Mouse (Mus musculus) cortical plate, adult 2 months (tissue): ENCODE data around the gene Oaz1. TPM values are rescaled to one million over a fixed set of nuclear protein-coding genes. Genes with fewer than 3 reads are reported as not detected.
A peak's percentile ranks its signal among the peaks of the same experiment; 100 is the strongest.
"Not testable (repeated sequence)": the region's sequence is repeated elsewhere in the genome, so short reads cannot be mapped to it uniquely, and the experiment has no call there.

Source experiments
- H3K27ac ChIP-seq: fragments of 200-500 bp; 2 replicates; pipeline ENCODE4 v1.5.1; 2012; ENCODE audit warnings: low read length, control low read depth, inconsistent platforms; ENCODE audit not compliant: insufficient read depth
- H3K4me1 ChIP-seq: fragments of 200-500 bp; 2 replicates; pipeline ENCODE4 v1.6.1; 2011; ENCODE audit warnings: low read length; ENCODE audit not compliant: control insufficient read depth, insufficient read depth
- H3K4me3 ChIP-seq: fragments of 200-500 bp; 2 replicates; pipeline ENCODE4 v1.5.1; 2011; ENCODE audit warnings: mild to moderate bottlenecking, low read length, control low read depth; ENCODE audit not compliant: insufficient read depth
- CTCF ChIP-seq: fragments of 200-500 bp; IDR thresholded peaks from 2 replicates; pipeline ENCODE4 v1.5.1; 2011; ENCODE audit warnings: mild to moderate bottlenecking, control low read depth, low read length; ENCODE audit not compliant: insufficient read depth; ENCODE audit errors: extremely low read depth
- POLR2A ChIP-seq: fragments of 200-500 bp; IDR thresholded peaks from 2 replicates; pipeline ENCODE4 v1.6.1; 2011; ENCODE audit warnings: mild to moderate bottlenecking, low read length, control low read depth; ENCODE audit not compliant: insufficient read depth; ENCODE audit errors: extremely low read depth
- polyA plus RNA-seq: library from polyadenylated mRNA; depleted of rRNA; stranded (reverse); fragments of >200 nt; gene quantifications from 2 replicates; pipeline ENCODE4 v1.2.3, GENCODE M21; 2012

The Oaz1 gene
- polyA plus RNA-seq, 1 experiment: 729 TPM

DNA sequence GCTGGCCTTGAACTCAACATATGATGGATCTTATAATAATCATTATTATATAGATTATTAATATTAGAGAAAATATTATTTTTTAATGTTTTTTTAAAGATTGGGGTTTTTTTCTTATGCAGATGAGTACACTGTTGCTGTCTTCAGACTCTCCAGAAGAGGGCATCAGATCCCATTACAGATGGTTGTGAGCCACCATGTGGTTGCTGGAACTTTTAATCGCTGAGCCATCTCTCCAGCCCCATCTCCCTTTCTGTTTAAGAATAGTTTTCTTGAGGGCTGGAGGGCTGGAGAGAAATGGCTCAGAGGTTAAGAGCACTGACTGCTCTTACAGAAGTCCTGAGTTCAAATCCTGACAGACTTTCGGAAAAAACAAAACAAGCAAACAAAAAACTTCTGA is 4.5 kb upstream of the Oaz1 start:
- Histone ChIP-seq H3K4me1 (no peaks in the 10 kb centered on the region), H3K27ac (no peak overlapping the region), H3K4me3 (no peak overlapping the region)
- TF ChIP-seq CTCF (peak; percentile 46), POLR2A (no peak)

DNA sequence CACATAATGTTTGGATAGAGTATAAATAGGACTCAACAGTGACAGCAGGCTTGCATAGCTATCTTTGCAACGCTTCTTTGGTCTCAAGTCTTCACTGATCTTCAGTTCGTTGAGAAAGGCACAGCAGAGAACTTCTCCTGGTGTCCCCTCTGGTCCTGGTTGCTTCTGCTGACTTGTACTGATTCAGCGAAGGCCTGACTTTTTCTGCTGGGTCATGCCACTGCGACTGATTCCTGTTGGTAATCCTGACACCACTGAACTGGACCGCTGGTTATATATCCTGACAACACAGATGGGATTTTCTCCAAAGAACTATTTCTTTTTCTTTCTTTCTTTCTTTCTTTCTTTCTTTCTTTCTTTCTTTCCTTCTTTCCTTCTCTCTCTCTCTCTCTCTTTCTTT is 3.9 kb upstream of the Oaz1 start:
- H3K4me1 ChIP-seq: no peaks in the 10 kb centered on the region
- TF ChIP-seq POLR2A: no peak
- TF ChIP-seq CTCF: no peak
- no peak overlapping the region for H3K27ac ChIP-seq
- no peak overlapping the region for H3K4me3 ChIP-seq

DNA sequence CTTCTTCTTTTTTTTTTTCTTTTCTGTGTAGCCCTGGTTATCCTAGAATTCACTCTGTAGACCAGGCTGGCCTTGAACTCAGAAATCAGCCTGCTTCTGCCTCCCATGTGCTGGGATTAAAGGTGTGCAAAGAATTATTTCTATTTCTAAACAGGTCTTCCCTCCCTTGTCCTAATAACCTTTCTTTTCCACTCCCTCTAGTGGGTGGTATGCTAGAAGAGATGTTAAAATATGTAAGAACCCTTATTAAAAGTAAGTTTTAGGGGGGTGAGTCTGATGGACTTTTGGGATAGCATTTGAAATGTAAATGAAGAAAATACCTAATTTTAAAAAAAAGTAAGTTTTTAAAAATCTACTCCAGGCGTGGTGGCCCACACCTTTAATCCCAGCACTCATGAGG is 3.1 kb upstream of the Oaz1 start:
- TF ChIP-seq CTCF (no peak), POLR2A (no peak)
- Histone ChIP-seq H3K4me1 (0 out of 2 replicates have a peak, but pooled peaks cover 2% of the 10 kb centered on the region), H3K4me3 (no peak overlapping the region), H3K27ac (no peak overlapping the region)

DNA sequence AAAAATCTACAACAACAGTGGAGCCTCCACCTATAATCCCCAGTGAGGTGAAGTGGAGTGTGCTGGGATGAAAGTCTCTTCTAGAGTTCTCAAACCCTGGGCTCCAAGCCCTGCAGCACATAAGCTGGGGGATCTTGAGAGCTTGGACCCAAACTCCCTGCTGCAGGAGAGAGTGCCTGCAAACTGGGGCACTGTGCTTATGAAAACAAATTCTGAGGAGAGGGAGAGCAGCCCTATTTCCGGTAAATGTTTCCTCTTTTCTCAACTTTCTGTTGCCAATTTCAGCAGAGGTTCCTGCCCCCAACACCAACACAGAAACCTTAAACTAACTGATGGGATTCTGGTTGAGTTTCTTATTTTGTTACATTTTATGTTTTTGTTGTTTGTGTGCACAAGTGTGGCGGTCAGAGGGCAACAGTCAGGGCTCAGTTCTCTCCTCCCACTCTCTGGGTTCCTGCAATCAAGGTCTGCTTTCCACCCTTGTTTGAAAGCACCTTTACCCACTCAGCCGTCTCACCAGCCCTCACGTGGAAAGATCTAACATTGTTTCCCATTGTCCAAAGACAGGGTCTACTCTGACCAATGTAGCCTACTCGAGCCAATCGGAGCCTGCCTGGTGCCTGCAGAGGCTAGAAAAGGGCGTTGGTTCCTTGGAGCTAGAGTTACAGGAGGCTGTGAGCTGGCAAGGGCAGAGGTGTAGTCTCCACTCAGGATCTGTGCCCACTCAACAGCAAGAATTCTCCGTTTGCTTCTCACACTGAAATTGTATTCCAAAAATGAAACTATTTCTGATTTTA is 2.4 kb upstream of the Oaz1 start:
- Histone ChIP-seq H3K4me3 (no peak overlapping the region), H3K4me1 (0 out of 2 replicates have a peak, but pooled peaks cover 2% of the 10 kb centered on the region)

DNA sequence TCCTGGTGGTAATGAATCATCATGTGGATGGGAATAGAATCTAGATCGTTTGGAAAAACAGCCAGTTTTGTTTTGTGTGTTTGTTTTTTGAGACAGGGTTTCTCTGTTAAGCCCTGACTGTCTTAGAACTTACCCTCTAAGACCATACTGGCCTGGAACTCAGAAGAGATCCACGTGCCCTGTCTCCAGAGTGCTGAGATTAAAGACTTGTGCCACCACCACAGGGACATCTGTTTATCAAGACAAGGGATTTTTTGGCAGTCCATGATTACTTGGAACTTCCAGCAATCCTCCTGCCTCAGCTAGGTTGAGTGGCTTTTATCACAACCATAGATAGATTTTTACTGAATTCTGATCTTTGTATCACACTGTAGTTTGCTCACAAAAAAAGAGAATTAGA is 1.6 kb upstream of the Oaz1 start:
- Histone ChIP-seq H3K4me3 (no peak overlapping the region), H3K27ac (no peak overlapping the region), H3K4me1 (0 out of 2 replicates have a peak, but pooled peaks cover 2% of the 10 kb centered on the region)
- TF ChIP-seq POLR2A: no peak
- TF ChIP-seq CTCF: no peak

More for the DNA sequence above, 2.4 kb upstream of the Oaz1 start:
- no peak overlapping the region for H3K27ac ChIP-seq
- TF ChIP-seq CTCF (no peak), POLR2A (no peak)

DNA sequence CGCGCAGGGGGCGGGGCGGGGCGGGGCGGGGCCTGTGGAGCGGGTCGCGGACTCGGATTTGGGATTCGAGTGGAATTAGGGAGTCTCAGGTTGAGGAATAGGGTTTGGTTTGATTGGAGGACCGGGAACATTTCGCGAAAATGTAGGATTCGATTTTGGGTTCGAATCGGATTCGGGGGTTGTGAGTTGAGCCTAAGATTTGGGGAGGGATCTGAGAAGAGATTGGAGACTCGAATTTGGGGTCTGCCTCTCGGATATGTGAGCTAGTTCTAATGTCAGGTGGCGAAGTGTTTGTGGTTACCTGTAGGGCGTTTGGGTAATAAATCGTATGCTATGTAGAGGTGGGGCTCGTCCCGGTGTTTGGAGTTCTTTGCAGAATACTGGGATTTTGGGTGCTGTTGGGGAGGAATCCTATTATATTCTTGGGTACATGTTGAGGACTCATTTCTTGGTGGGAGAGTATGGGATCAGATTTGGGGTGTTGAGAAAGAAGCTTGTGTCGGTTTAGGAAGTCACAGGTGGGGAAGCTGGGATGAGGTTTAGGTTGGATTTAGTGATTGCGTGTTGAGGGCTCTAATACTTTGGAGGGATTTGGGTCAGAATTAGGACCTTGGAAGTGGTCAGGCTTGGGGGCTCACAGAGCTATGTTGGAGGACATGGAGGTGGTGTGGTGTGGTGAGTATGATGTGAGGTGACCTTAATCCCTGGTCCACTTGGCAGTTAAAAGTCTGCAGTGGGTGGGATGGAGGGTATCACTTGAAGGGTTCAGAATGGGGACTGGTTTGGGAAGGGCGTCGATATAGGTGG is 810 bp downstream of the Oaz1 start:
- H3K27ac ChIP-seq: no peak overlapping the region
- TF ChIP-seq POLR2A (no peak), CTCF (no peak)
- H3K4me1 ChIP-seq: 0 out of 2 replicates have a peak, but pooled peaks cover 2% of the 10 kb centered on the region
- H3K4me3 ChIP-seq: peak overlapping the region; percentile 74

DNA sequence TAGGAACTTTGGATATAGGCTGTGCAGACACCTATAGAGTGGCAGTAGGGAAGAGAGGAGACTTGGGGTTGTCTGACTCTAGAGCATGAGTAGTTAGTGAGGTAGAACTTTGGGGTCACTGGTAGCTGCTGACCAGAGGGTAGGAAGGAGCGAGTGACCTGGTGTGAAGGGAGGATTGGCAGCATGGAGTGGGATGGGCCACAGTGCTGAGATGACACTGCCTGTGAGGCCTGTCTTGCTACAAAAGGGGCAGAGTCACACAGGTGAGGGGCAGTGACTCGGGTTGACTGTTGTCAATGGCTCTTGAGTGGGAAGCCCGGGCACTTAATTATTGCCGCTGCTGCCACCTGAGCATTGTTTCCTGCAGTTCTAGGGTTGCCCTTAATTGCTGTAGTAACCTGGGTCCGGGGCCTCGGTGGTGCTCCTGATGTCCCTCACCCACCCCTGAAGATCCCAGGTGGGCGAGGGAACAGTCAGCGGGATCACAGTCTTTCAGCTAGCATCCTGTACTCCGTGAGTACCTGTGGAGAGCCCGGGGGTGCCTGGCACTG is 1.5 kb downstream of the Oaz1 start:
- H3K4me3 ChIP-seq: peak overlapping the region; percentile 74
- 0 out of 2 replicates have a peak, but pooled peaks cover 2% of the 10 kb centered on the region for H3K4me1 ChIP-seq
- no peak overlapping the region for H3K27ac ChIP-seq
- no peak for TF ChIP-seq POLR2A
- TF ChIP-seq CTCF: no peak

DNA sequence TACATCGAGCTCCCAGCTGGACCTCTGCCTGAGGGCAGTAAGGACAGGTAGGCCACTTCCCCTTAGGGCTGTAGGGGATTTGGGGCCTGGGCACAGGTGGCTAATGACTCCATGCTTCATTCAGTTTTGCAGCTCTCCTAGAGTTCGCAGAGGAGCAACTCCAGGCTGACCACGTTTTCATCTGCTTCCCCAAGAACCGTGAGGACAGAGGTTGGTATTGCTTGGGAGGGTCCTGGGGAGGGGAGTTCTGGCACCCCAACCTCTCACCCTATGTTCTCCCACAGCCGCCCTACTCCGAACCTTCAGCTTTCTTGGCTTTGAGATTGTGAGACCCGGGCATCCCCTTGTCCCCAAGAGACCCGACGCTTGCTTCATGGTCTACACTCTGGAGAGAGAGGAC is 2.1 kb downstream of the Oaz1 start:
- H3K27ac ChIP-seq, H3K4me1 ChIP-seq: not testable (repeated sequence)
- H3K4me3 ChIP-seq: peak overlapping the region; percentile 74; the same call in 1 of the 2 replicates

DNA sequence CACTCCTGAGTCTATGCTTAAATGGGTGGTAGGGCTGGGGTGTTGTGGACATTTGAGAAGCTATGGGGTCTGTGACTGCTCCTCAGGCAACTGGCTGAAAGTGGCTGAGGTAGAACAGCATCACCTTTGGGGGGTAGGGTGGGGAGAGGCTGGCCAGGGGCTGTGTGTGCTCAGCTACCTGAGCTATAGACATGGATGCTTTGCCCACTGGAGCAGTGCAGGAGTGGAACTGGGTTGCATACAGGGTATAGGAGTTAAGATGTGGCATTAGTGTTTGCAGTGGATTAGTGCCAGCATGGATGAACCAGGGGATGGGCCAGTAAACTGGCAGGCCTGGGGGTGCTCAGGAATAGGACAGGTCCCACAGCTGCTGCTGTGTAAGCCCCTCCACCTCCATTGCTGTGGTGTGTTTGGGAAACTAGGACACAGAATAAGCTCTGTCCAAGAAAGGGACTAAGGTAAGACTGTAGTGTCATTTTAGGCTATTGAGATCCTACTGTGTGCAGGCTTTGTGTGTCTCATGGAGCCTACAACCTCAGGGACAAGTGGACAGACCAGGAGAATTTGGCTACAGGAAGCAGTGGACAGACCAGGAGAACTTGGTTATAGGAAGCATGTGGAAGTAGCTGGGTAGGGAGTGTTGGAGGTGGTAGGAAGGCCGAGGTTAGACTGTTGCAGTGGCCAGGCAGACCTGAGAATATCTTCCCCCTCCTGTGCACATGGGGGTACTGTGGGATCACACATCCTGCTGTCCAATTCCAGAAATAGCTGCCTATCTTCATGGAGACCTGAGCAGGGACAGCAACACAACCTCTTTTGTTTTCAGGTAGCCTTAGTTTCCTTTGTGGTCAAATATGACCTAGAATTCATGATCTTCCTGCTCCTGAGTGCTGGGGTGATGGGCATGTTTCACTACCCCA is 3.2 kb downstream of the Oaz1 start:
- 0 out of 2 replicates have a peak, but pooled peaks cover 2% of the 10 kb centered on the region for H3K4me1 ChIP-seq
- TF ChIP-seq POLR2A (no peak), CTCF (no peak)
- H3K4me3 ChIP-seq: no peak overlapping the region
- H3K27ac ChIP-seq: no peak overlapping the region
